Mouse (Mus musculus): ENCODE measurements around the gene Tmem181a. TPM values are rescaled to one million over a fixed set of nuclear protein-coding genes. Genes with fewer than 3 reads are reported as not detected.
"Not testable (repeated sequence)": the region's sequence is repeated elsewhere in the genome, so short reads cannot be mapped to it uniquely, and the experiment has no call there.

Gene Tmem181a
- polyA plus RNA-seq, 2 experiments = 21.1 to 23.9 TPM

DNA sequence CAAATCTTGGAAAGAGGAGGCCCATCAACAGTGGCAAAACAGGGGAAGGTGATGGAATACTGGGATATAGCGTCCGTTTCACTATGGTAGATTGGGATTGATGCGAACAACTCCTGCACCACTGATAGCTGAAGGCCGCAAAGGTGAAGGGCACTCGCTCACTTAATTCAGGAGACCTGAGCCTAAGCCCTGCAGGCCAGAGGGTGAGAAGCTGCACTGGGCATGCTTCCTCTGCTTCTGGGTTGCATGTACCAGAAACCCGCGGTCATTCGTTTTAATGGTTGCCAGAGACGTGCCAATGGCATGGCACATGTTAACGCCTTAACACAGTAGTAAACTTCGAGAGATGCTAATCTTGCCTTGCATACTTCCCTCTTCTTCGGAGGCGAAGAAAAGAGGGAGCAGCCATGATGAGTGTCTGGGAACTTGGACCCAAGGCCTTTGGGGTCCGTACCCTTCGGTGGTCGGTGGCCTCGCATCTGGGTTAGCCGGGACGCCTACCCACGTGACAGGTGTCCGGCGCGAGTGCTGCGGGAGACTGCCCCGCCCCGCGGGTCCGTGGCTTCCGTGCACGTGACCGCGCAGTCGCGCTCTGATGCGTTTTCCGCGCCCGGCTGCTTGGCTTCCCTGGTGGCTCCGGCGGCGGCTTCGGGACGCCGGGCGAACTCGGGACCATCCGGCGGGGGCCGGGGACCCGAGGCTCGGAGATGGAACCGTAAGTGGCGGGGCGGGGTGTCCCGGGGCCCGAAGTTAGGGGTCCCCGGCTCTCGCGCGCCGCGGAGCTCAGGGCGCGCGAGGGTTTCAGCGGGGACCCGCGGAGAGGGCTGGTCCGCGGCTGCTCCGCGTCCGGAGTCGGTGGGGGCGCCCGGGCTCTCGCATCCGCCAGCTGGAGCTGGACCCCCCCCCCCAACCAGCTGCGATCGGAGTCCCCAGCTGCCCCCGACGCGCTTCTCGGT, 13.5 kb downstream of the Tmem181a start:
- peak overlapping the region; percentile 49 for H3K4me2 ChIP-seq (replicated peaks; ENCODE audit: low read depth, low read length, severe bottlenecking)

DNA sequence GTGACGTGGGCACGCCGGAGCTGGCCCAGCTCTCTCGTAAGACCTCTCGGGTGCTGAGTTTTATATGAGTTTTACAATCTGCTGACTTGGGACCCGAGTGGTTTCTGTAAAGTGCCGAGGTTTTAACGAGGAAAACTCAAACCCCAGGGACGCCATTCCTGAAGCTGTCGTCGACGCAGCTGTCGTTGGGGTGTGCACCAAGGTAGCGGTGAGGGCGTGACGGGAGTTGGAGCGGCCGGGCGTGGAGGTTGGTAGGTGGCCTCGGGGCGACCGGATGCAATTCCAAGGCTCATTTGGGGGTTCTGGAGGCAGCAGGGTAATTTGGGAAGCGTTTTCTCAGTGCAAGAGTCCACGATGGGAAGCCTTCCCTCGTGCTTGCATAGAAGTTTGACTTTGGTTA, 14.2 kb downstream of the Tmem181a start:
- H3K9me3 ChIP-seq (ENCODE audit: control insufficient read depth, low read length); H3K4me1 ChIP-seq (ENCODE audit: control insufficient read depth, insufficient read depth, low read length); ATAC-seq (ENCODE audit: low FRiP score, low read depth); H3K27ac ChIP-seq (replicated peaks; ENCODE audit: low read depth, low read length); H3K36me3 ChIP-seq (ENCODE audit: control insufficient read depth, insufficient read depth, low read length); H3K27me3 ChIP-seq (ENCODE audit: control insufficient read depth, insufficient read depth, low read length): not testable (repeated sequence)
- WGBS = 0% methylated on average over 16 of the region's 25 CpGs
- H3K4me3 ChIP-seq (replicated peaks; ENCODE audit: low read length) = peak overlapping the region; percentile 47
- H3K9ac ChIP-seq (ENCODE audit: low read depth, low read length, severe bottlenecking) = peak overlapping the region; percentile 57
- peak overlapping the region; percentile 49 for H3K4me2 ChIP-seq (replicated peaks; ENCODE audit: low read depth, low read length, severe bottlenecking)
- DNase-seq (ENCODE audit: low spot score) = peak; percentile 14

More for the DNA sequence above, 13.5 kb downstream of the Tmem181a start:
- ATAC-seq (ENCODE audit: low FRiP score, low read depth) = peak; percentile 90
- Histone ChIP-seq H3K9ac (ENCODE audit: low read depth, low read length, severe bottlenecking) (peak overlapping the region; percentile 57), H3K4me3 (replicated peaks; ENCODE audit: low read length) (peak overlapping the region; percentile 47)
- not testable (repeated sequence) for H3K9me3 ChIP-seq (ENCODE audit: control insufficient read depth, low read length); H3K36me3 ChIP-seq (ENCODE audit: control insufficient read depth, insufficient read depth, low read length); H3K4me1 ChIP-seq (ENCODE audit: control insufficient read depth, insufficient read depth, low read length); DNase-seq (ENCODE audit: low spot score); H3K27me3 ChIP-seq (ENCODE audit: control insufficient read depth, insufficient read depth, low read length); H3K27ac ChIP-seq (replicated peaks; ENCODE audit: low read depth, low read length)
- 1% methylated on average over 18 of the region's 84 CpGs for WGBS

DNA sequence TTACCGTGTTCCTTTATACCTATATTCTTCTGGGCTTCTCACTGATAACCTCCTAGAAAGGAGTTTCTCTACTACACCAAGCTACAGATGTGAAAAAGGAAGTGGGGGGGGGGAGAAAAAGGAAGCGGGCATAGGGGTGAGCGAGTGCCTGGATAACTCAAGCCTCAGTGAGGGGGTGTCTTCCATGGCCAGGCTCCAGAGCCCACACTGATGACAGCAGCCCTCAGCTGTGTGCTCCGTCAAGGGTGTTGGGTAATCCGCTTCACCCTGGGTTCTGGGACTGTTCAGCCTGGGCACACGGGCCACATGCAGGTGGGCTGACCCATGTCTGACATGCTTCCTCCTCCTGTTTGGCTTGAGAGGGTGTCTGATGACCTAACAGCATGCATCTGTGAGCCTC, 15.3 kb downstream of the Tmem181a start:
- H3K4me3 ChIP-seq (replicated peaks; ENCODE audit: low read length); H3K36me3 ChIP-seq (ENCODE audit: control insufficient read depth, insufficient read depth, low read length); H3K4me2 ChIP-seq (replicated peaks; ENCODE audit: low read depth, low read length, severe bottlenecking); DNase-seq (ENCODE audit: low spot score); ATAC-seq (ENCODE audit: low FRiP score, low read depth); H3K4me1 ChIP-seq (ENCODE audit: control insufficient read depth, insufficient read depth, low read length); H3K9me3 ChIP-seq (ENCODE audit: control insufficient read depth, low read length); H3K27ac ChIP-seq (replicated peaks; ENCODE audit: low read depth, low read length); H3K9ac ChIP-seq (ENCODE audit: low read depth, low read length, severe bottlenecking); H3K27me3 ChIP-seq (ENCODE audit: control insufficient read depth, insufficient read depth, low read length): not testable (repeated sequence)
- WGBS = 94% methylated on average over 5 of the region's 6 CpGs

DNA sequence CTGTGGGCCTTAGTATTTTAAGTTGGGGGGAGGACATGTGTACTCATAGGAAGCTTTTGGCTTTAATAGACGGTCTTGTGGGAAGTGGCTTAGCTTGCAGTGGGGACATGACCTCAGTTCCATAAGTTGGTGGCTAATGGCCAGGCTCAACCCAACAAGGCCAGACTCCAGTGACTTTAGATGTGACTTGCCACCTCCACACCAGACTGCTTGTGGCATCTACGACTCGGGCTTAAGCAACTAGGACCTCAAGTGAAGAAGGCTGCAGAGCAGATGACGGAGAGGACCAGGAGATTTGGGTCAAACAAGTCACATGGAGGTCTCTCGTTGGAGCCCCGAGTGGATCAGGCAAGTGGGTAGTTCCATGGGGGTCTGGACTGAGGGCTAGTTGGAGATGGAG, 18.0 kb downstream of the Tmem181a start:
- not testable (repeated sequence) for H3K9me3 ChIP-seq (ENCODE audit: control insufficient read depth, low read length); ATAC-seq (ENCODE audit: low FRiP score, low read depth); H3K36me3 ChIP-seq (ENCODE audit: control insufficient read depth, insufficient read depth, low read length); H3K27me3 ChIP-seq (ENCODE audit: control insufficient read depth, insufficient read depth, low read length); H3K4me2 ChIP-seq (replicated peaks; ENCODE audit: low read depth, low read length, severe bottlenecking); DNase-seq (ENCODE audit: low spot score); H3K4me1 ChIP-seq (ENCODE audit: control insufficient read depth, insufficient read depth, low read length); H3K27ac ChIP-seq (replicated peaks; ENCODE audit: low read depth, low read length); H3K9ac ChIP-seq (ENCODE audit: low read depth, low read length, severe bottlenecking); H3K4me3 ChIP-seq (replicated peaks; ENCODE audit: low read length)
- 93% methylated on average over 4 of the region's 6 CpGs for WGBS

DNA sequence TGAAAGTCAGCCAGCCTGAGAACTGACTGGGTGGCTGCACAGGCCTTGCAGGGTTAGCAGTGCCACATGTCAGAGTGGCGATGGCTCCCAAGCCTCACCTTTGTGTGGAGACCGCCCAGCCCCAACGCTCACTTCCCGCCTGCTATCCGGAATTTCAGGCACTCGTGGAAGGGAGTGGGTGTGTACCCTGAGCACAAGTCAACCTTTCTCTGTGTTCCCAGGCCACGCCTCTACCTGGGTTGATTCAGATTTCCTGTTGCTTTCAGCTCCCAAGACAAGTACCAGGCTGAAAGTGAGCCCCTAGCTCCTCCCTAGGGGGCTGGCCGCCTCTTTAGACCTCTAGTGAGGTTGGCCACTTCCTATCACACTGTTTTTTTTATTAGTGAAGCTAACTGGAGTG, 22.5 kb downstream of the Tmem181a start:
- H3K4me2 ChIP-seq (replicated peaks; ENCODE audit: low read depth, low read length, severe bottlenecking); H3K4me3 ChIP-seq (replicated peaks; ENCODE audit: low read length); H3K27me3 ChIP-seq (ENCODE audit: control insufficient read depth, insufficient read depth, low read length); H3K9ac ChIP-seq (ENCODE audit: low read depth, low read length, severe bottlenecking); ATAC-seq (ENCODE audit: low FRiP score, low read depth); H3K9me3 ChIP-seq (ENCODE audit: control insufficient read depth, low read length); H3K36me3 ChIP-seq (ENCODE audit: control insufficient read depth, insufficient read depth, low read length); H3K4me1 ChIP-seq (ENCODE audit: control insufficient read depth, insufficient read depth, low read length); H3K27ac ChIP-seq (replicated peaks; ENCODE audit: low read depth, low read length): not testable (repeated sequence)
- DNase-seq (ENCODE audit: low spot score) = peak; percentile 3
- 53% methylated on average over 8 of the region's 8 CpGs for WGBS

DNA sequence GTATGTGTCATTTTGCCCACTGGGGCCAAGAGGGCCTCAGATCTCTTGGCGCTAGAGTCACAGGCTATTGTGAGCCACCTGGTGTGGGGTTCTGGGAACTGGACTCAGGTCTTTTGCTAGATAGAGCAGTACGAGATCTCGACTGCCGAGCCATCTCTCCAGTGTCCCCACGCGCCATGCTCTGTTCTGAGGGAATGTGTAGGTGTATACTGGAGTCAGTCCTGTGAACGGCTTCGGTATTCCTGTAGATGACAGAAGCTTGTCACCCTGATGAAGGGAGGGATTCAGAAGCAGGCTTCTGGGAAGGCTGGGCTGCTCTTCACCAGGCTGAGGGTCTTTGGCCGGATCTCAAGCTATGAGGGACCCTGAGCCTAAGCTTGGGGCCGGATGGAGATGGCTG, 23.1 kb downstream of the Tmem181a start:
- not testable (repeated sequence) for H3K9me3 ChIP-seq (ENCODE audit: control insufficient read depth, low read length); H3K4me1 ChIP-seq (ENCODE audit: control insufficient read depth, insufficient read depth, low read length); ATAC-seq (ENCODE audit: low FRiP score, low read depth); H3K27ac ChIP-seq (replicated peaks; ENCODE audit: low read depth, low read length); H3K27me3 ChIP-seq (ENCODE audit: control insufficient read depth, insufficient read depth, low read length); H3K4me2 ChIP-seq (replicated peaks; ENCODE audit: low read depth, low read length, severe bottlenecking); H3K36me3 ChIP-seq (ENCODE audit: control insufficient read depth, insufficient read depth, low read length); H3K9ac ChIP-seq (ENCODE audit: low read depth, low read length, severe bottlenecking); DNase-seq (ENCODE audit: low spot score); H3K4me3 ChIP-seq (replicated peaks; ENCODE audit: low read length)
- 88% methylated on average over 6 of the region's 10 CpGs for WGBS

DNA sequence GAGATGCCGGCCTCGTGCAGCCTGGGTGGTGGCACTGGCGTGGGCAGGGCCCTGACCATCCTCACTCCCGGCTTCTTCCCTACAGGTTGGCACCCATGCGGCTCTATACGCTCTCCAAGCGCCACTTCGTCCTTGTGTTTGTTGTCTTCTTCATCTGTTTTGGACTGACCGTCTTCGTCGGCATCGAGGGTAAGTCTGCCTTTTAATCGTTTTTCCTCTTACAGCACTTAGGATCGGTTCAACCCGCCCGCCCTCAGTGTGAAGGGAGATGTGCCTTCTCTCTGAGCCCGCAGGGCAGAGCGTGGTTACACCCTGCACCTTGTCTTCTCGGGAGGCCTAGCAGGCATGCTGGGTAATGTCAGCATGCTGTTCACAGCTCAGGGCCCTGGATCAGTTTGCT, 23.9 kb downstream of the Tmem181a start:
- not testable (repeated sequence) for H3K9ac ChIP-seq (ENCODE audit: low read depth, low read length, severe bottlenecking); H3K4me1 ChIP-seq (ENCODE audit: control insufficient read depth, insufficient read depth, low read length); H3K9me3 ChIP-seq (ENCODE audit: control insufficient read depth, low read length); H3K27me3 ChIP-seq (ENCODE audit: control insufficient read depth, insufficient read depth, low read length); ATAC-seq (ENCODE audit: low FRiP score, low read depth); H3K4me3 ChIP-seq (replicated peaks; ENCODE audit: low read length); H3K4me2 ChIP-seq (replicated peaks; ENCODE audit: low read depth, low read length, severe bottlenecking); H3K36me3 ChIP-seq (ENCODE audit: control insufficient read depth, insufficient read depth, low read length); DNase-seq (ENCODE audit: low spot score); H3K27ac ChIP-seq (replicated peaks; ENCODE audit: low read depth, low read length)
- 90% methylated on average over 18 of the region's 19 CpGs for WGBS

DNA sequence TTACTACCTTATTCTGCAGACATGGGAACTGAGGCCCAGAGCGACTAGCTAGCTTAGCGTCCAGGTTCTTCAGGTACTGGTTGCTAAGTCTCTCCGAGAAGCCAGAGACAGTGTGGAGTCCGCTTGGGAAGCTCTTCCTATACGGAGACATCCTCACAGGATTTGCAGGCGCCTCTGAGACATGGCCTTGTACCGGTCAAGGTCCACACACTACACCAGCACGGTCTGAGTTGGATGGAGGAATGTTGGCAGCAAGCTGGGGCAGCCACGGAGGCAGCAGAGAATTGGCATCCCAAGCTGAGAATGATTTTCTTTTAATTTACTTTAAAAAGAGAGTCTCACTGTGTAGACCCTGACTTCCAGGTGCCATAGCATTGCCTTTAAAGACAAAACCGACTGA, 26.5 kb downstream of the Tmem181a start:
- H3K27me3 ChIP-seq (ENCODE audit: control insufficient read depth, insufficient read depth, low read length); H3K4me1 ChIP-seq (ENCODE audit: control insufficient read depth, insufficient read depth, low read length); H3K9me3 ChIP-seq (ENCODE audit: control insufficient read depth, low read length); H3K9ac ChIP-seq (ENCODE audit: low read depth, low read length, severe bottlenecking); H3K4me3 ChIP-seq (replicated peaks; ENCODE audit: low read length); DNase-seq (ENCODE audit: low spot score); H3K27ac ChIP-seq (replicated peaks; ENCODE audit: low read depth, low read length); ATAC-seq (ENCODE audit: low FRiP score, low read depth); H3K36me3 ChIP-seq (ENCODE audit: control insufficient read depth, insufficient read depth, low read length); H3K4me2 ChIP-seq (replicated peaks; ENCODE audit: low read depth, low read length, severe bottlenecking): not testable (repeated sequence)
- WGBS = 91% methylated on average over 7 of the region's 10 CpGs
